ENCODE assay signal across 17 mouse cellular contexts in genomic region chr11:58931576-58931975, GRCm38 (mm10). TPM values are rescaled to one million over a fixed set of nuclear protein-coding genes. Genes with fewer than 3 reads are reported as not detected.
A peak's percentile ranks its signal among the peaks of the same experiment; 100 is the strongest.
DNase-seq lines count a peak whose midpoint lies in the region; ATAC-seq and TF ChIP-seq lines count a peak whose summit lies in the region.
"Had no signal": no experiment of that assay in that cellular context is flagged by ENCODE, and none has a peak within 500 bp of the region (broad histone marks: within the 10 kb centered on the region; RNA-seq: fewer than 3 reads in every experiment).

No protein-coding gene starts in this region.

- no peak overlapping the region for H3K9ac ChIP-seq in heart, postnatal 0 days (replicated peaks; ENCODE audit: low read depth, low read length)
- H3K9ac ChIP-seq in lung, embryonic 15.5 days, result no peak overlapping the region
- H3K9ac ChIP-seq: heart, embryonic 15.5 days; midbrain, embryonic 12.5 days had no signal

- H3K36me3 ChIP-seq in heart, postnatal 0 days (replicated peaks; ENCODE audit: control insufficient read depth, insufficient read depth, low read length), result peaks cover 51% of the 10 kb centered on the region
- peaks cover 52% of the 10 kb centered on the region for H3K36me3 ChIP-seq in lung, embryonic 15.5 days

- no peaks in the 10 kb centered on the region for H3K9me3 ChIP-seq in heart, postnatal 0 days (replicated peaks; ENCODE audit: control insufficient read depth, low read length)
- no peaks in the 10 kb centered on the region for H3K9me3 ChIP-seq in lung, embryonic 15.5 days
- H3K9me3 ChIP-seq: heart, embryonic 15.5 days; midbrain, embryonic 12.5 days had no signal

- H3K27me3 ChIP-seq in heart, postnatal 0 days (ENCODE audit: control insufficient read depth, insufficient read depth, low read length), result no peaks in the 10 kb centered on the region
- no peaks in the 10 kb centered on the region for H3K27me3 ChIP-seq in lung, embryonic 15.5 days
- H3K27me3 ChIP-seq: heart, embryonic 15.5 days; midbrain, embryonic 12.5 days had no signal

- no peak for DNase-seq in heart, postnatal 0 days (ENCODE audit: low spot score)
- DNase-seq in heart, adult 8-10 months (ENCODE audit: low spot score), result no peak
- no peak for DNase-seq in lung, postnatal 36 days
- DNase-seq in MN1 (ENCODE audit: low spot score), result peak; percentile 51
- DNase-seq in naive thymus-derived CD4-positive, alpha-beta T cell, adult 2 months (ENCODE audit: low read depth), result peak; percentile 52
- no peak for DNase-seq in right cerebral cortex, adult 18-20 months
- no peak for DNase-seq in neural tube, embryonic 10.5 days (ENCODE audit: extremely low spot score, low spot score)
- DNase-seq: cerebellum, adult 11 months; kidney, adult 18-20 months; layer of hippocampus, adult 9-11 months; right cerebral cortex, postnatal 4 days had no signal

- no peak for TF ChIP-seq EP300 in heart, postnatal 0 days (IDR thresholded peaks at IDR 0.05; ENCODE audit: low read depth)

- no peak overlapping the region for H3K27ac ChIP-seq in heart, postnatal 0 days (ENCODE audit: low read depth)
- H3K27ac ChIP-seq in lung, embryonic 15.5 days, result no peak overlapping the region
- H3K27ac ChIP-seq: heart, embryonic 15.5 days; midbrain, embryonic 12.5 days had no signal

- H3K4me1 ChIP-seq in heart, postnatal 0 days (ENCODE audit: control insufficient read depth, insufficient read depth), result peaks cover 4% of the 10 kb centered on the region; the same call in 1 of the 2 replicates
- peaks cover 20% of the 10 kb centered on the region; the same call in 1 of the 2 replicates for H3K4me1 ChIP-seq in lung, embryonic 15.5 days

- no peak overlapping the region for H3K4me3 ChIP-seq in heart, postnatal 0 days (ENCODE audit: low read depth, low read length)
- H3K4me3 ChIP-seq in lung, embryonic 15.5 days, result no peak overlapping the region
- H3K4me3 ChIP-seq: heart, embryonic 15.5 days; midbrain, embryonic 12.5 days had no signal

- H3K4me2 ChIP-seq in heart, postnatal 0 days (ENCODE audit: low read depth, low read length), result no peak overlapping the region
- no peak overlapping the region for H3K4me2 ChIP-seq in lung, embryonic 15.5 days
- H3K4me2 ChIP-seq: heart, embryonic 15.5 days; midbrain, embryonic 12.5 days had no signal

- ATAC-seq in heart, postnatal 0 days (ENCODE audit: insufficient read depth, low read depth), result no peak
- ATAC-seq in lung, embryonic 15.5 days (ENCODE audit: borderline replicate concordance, extremely low read depth, low FRiP score, low TSS enrichment), result 0 out of 2 replicates have a peak, but pooled peaks have one; percentile 19

- TF ChIP-seq CTCF in heart, postnatal 0 days (IDR thresholded peaks at IDR 0.05; ENCODE audit: low read depth), result peak; percentile 27

- 54% methylated on average over 4 of the region's 4 CpGs for WGBS in heart, postnatal 0 days
- 62% methylated on average over 4 of the region's 4 CpGs for WGBS in lung, embryonic 15.5 days

RNA-seq across cellular contexts. Expression of gene Rnf187, which starts 7.1 kb away (rescaled TPM):
- total RNA-seq in heart, postnatal 0 days (2014; rRNA removed; ENCODE audit: low replicate concordance), result 301 and 362 TPM in 2 replicates
- 145 and 147 TPM in 2 replicates for polyA plus RNA-seq in heart, postnatal 0 days (2015; fragmentation: Nextera tagmentation; extraction: Ambion mirVana)
- 100 to 1,000 TPM; 165 to 184 (median 175) TPM for total RNA-seq in heart, adult 8-10 months (2022)
- 241 and 245 TPM in 2 replicates for polyA plus RNA-seq in lung, embryonic 15.5 days (2015; fragmentation: Nextera tagmentation; extraction: Ambion mirVana)

RNA-seq across cellular contexts. Expression of gene Btnl10, which starts 13.9 kb away (rescaled TPM):
- total RNA-seq in heart, postnatal 0 days (2014; rRNA removed; ENCODE audit: low replicate concordance), result not detected in 2 replicates
- polyA plus RNA-seq in heart, postnatal 0 days (2015; fragmentation: Nextera tagmentation; extraction: Ambion mirVana), result 0.07 TPM in 1 of 2 replicates, not detected in the other
- under 1 TPM in 1 of 4 experiments, not detected in 3; 0.09 TPM for total RNA-seq in heart, adult 8-10 months (2022)
- polyA plus RNA-seq in lung, embryonic 15.5 days (2015; fragmentation: Nextera tagmentation; extraction: Ambion mirVana), result 0.15 TPM in 1 of 2 replicates, not detected in the other
- total RNA-seq: ES-E14; gastrocnemius, adult 8-10 months; liver, adult 2 months had no signal
- polyA plus RNA-seq: heart, embryonic 15.5 days; liver, adult 2 months; midbrain, embryonic 12.5 days had no signal

RNA-seq across cellular contexts. Expression of gene Hist3h2ba, which starts 17.1 kb away (rescaled TPM):
- total RNA-seq in heart, postnatal 0 days (2014; rRNA removed; ENCODE audit: low replicate concordance), result 26.3 and 44.3 TPM in 2 replicates
- polyA plus RNA-seq in heart, postnatal 0 days (2015; fragmentation: Nextera tagmentation; extraction: Ambion mirVana), result 7.0 and 8.2 TPM in 2 replicates
- total RNA-seq in heart, adult 8-10 months (2022), result 1 to 10 TPM in 3 of 4 experiments, not detected in 1; 1.3 to 1.4 (median 1.3) TPM
- polyA plus RNA-seq in lung, embryonic 15.5 days (2015; fragmentation: Nextera tagmentation; extraction: Ambion mirVana), result 19.3 and 21.5 TPM in 2 replicates
- polyA plus RNA-seq: liver, adult 2 months had no signal

RNA-seq across cellular contexts. Expression of gene Hist3h2a, which starts 22.9 kb away (rescaled TPM):
- 90.4 and 94.8 TPM in 2 replicates for total RNA-seq in heart, postnatal 0 days (2014; rRNA removed; ENCODE audit: low replicate concordance)
- 43.1 and 63.4 TPM in 2 replicates for polyA plus RNA-seq in heart, postnatal 0 days (2015; fragmentation: Nextera tagmentation; extraction: Ambion mirVana)
- total RNA-seq in heart, adult 8-10 months (2022), result 10 to 100 TPM; 10.5 to 17.8 (median 16.0) TPM
- polyA plus RNA-seq in lung, embryonic 15.5 days (2015; fragmentation: Nextera tagmentation; extraction: Ambion mirVana), result 22.2 and 23.7 TPM in 2 replicates

RNA-seq across cellular contexts. Expression of gene Trim17, which starts 22.9 kb away (rescaled TPM):
- 0.62 TPM in 1 of 2 replicates, not detected in the other for total RNA-seq in heart, postnatal 0 days (2014; rRNA removed; ENCODE audit: low replicate concordance)
- polyA plus RNA-seq in heart, postnatal 0 days (2015; fragmentation: Nextera tagmentation; extraction: Ambion mirVana), result 0.26 and 0.33 TPM in 2 replicates
- total RNA-seq in heart, adult 8-10 months (2022), result under 1 TPM in 3 of 4 experiments, not detected in 1; 0.06 to 0.20 (median 0.08) TPM
- polyA plus RNA-seq in lung, embryonic 15.5 days (2015; fragmentation: Nextera tagmentation; extraction: Ambion mirVana), result 0.31 and 0.39 TPM in 2 replicates

Comparison
In these comparisons a context has a peak if more than half of its experiments do, and no peak if none do; other contexts are left out.
1. RNA of gene Hist3h2ba, which starts 17.1 kb away (total RNA-seq): 26.3 to 44.3 TPM in heart, postnatal 0 days; 1.3 to 1.4 TPM in heart, adult 8-10 months; every median in the first group is over 10 times any median in the second.
2. DNase-seq: peak in MN1 (single experiment) and naive thymus-derived CD4-positive, alpha-beta T cell, adult 2 months (single experiment); none in heart, postnatal 0 days (single experiment), heart, adult 8-10 months (single experiment), lung, postnatal 36 days (single experiment), right cerebral cortex, adult 18-20 months (single experiment) and neural tube, embryonic 10.5 days (single experiment).